Mouse (Mus musculus): ENCODE measurements around the gene Emc9.

- TF ChIP-seq CTCF (IDR thresholded peaks at IDR 0.05) (no peak), POLR2A (IDR thresholded peaks at IDR 0.05; ENCODE audit: insufficient read depth, low read depth, low read length) (no peak), EP300 (IDR thresholded peaks at IDR 0.05; ENCODE audit: insufficient read depth, low read depth, low read length) (no peak)
Observed at GRCm38 (mm10) chr14:55567496-55567895, 17.6 kb downstream of the Emc9 start.

All from heart, adult 2 months (tissue).